ENCODE assay signal across 9 mouse cellular contexts in genomic region chr14:77580106-77580936, GRCm38 (mm10).
DNase-seq lines count a peak whose midpoint lies in the region; ATAC-seq lines count a peak whose summit lies in the region.
"Had no signal": no experiment of that assay in that cellular context is flagged by ENCODE, and none has a peak within 500 bp of the region (broad histone marks: within the 10 kb centered on the region; RNA-seq: fewer than 3 reads in every experiment).

No protein-coding gene starts in this region.

- ATAC-seq in CD4-positive, CD25-positive, alpha-beta regulatory T cell, adult 4 months, result peak; percentile 61
- ATAC-seq in embryonic facial prominence, embryonic 11.5 days (replicated peaks; ENCODE audit: insufficient number of reproducible peaks, low FRiP score, low TSS enrichment, low read depth), result no peak; the same call in 1 of the 2 replicates
- peak; percentile 61 for ATAC-seq in inflammation-experienced regulatory T-cells, adult 6 months

- no peaks in the 10 kb centered on the region for H3K9me3 ChIP-seq in embryonic facial prominence, embryonic 11.5 days (replicated peaks; ENCODE audit: control insufficient read depth, low read length)

- H3K4me2 ChIP-seq in embryonic facial prominence, embryonic 11.5 days (ENCODE audit: low read depth, low read length), result no peak overlapping the region; the same call in 1 of the 2 replicates

- WGBS in embryonic facial prominence, embryonic 11.5 days, result 63% methylated on average over 14 of the region's 14 CpGs

- no peaks in the 10 kb centered on the region for H3K27me3 ChIP-seq in embryonic facial prominence, embryonic 11.5 days (ENCODE audit: control insufficient read depth, insufficient read depth, low read length)

- H3K9ac ChIP-seq in embryonic facial prominence, embryonic 11.5 days (replicated peaks; ENCODE audit: low read length), result no peak overlapping the region

- DNase-seq in layer of hippocampus, adult 11-12 months (ENCODE audit: low spot score), result peak; percentile 37
- no peak for DNase-seq in layer of hippocampus, postnatal 36 days
- DNase-seq in embryonic facial prominence, embryonic 11.5 days (ENCODE audit: low spot score), result peak; percentile 56
- DNase-seq in adrenal gland, postnatal 10 days, result no peak
- no peak for DNase-seq in cerebellum, postnatal 10 days
- DNase-seq in cerebellum, postnatal 4 days (ENCODE audit: low spot score in 2 of 2), result no peak
- DNase-seq: kidney, postnatal 36 days had no signal

- H3K36me3 ChIP-seq in embryonic facial prominence, embryonic 11.5 days (replicated peaks; ENCODE audit: control insufficient read depth, insufficient read depth, low read depth, low read length), result no peaks in the 10 kb centered on the region

- no peak overlapping the region for H3K4me3 ChIP-seq in embryonic facial prominence, embryonic 11.5 days (ENCODE audit: low read depth, low read length)

- peak overlapping the region; percentile 41; the same call in 1 of the 2 replicates for H3K27ac ChIP-seq in embryonic facial prominence, embryonic 11.5 days (replicated peaks; ENCODE audit: low read depth, low read length)

- H3K4me1 ChIP-seq in embryonic facial prominence, embryonic 11.5 days (ENCODE audit: control insufficient read depth, insufficient read depth, low read length), result peaks cover 9% of the 10 kb centered on the region

Comparison
In these comparisons a context has a peak if more than half of its experiments do, and no peak if none do; other contexts are left out.
1. DNase-seq: peak in layer of hippocampus, adult 11-12 months (single experiment) and embryonic facial prominence, embryonic 11.5 days (single experiment); none in layer of hippocampus, postnatal 36 days (0 of 2), adrenal gland, postnatal 10 days (single experiment), cerebellum, postnatal 10 days (0 of 2) and cerebellum, postnatal 4 days (0 of 2).